Mouse (Mus musculus): ENCODE data around the gene Lrrc36. TPM values are rescaled to one million over a fixed set of nuclear protein-coding genes. Genes with fewer than 3 reads are reported as not detected.
A peak's percentile ranks its signal among the peaks of the same experiment; 100 is the strongest.

The Lrrc36 gene
- polyA plus RNA-seq, 1 experiment from 2014 or later: 3.0 TPM

DNA sequence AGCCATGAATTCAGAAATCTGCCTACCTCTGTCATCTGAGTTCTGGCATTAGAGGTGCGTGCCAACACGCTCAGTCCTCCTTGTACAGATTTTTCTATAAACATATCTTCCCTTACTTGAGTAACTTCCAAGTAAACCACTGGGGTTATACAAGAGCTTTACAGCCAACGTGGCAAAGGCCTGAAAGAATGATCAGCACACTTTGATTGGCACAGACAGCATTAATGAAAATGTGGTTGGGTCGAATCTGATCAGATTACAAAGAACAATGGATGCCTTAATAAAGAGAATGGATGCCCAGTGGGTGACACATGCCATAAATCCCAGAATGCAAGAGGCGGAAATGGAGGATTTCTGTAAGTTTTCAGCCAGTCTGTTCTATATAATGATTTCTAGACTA, 22.8 kb downstream of the Lrrc36 start:
- no peak overlapping the region for H3K4me3 ChIP-seq (ENCODE audit: low read depth, low read length)
- H3K27ac ChIP-seq (ENCODE audit: low read depth, low read length): no peak overlapping the region
- no peaks in the 10 kb centered on the region for H3K27me3 ChIP-seq (ENCODE audit: control insufficient read depth, insufficient read depth, low read length)
- no peak overlapping the region for H3K4me2 ChIP-seq (replicated peaks; ENCODE audit: low read depth, low read length)
- H3K9me3 ChIP-seq (ENCODE audit: control insufficient read depth, low read length): no peaks in the 10 kb centered on the region
- 79% methylated on average over 5 of the region's 5 CpGs for WGBS
- DNase-seq (ENCODE audit: low spot score) (no peak), ATAC-seq (ENCODE audit: low FRiP score) (no peak)
- no peaks in the 10 kb centered on the region; the same call in 1 of the 2 replicates for H3K4me1 ChIP-seq (replicated peaks; ENCODE audit: control insufficient read depth, insufficient read depth, low read length)
- no peaks in the 10 kb centered on the region for H3K36me3 ChIP-seq (ENCODE audit: control insufficient read depth, insufficient read depth, low read length)
- H3K9ac ChIP-seq (ENCODE audit: low read depth, low read length): no peak overlapping the region

DNA sequence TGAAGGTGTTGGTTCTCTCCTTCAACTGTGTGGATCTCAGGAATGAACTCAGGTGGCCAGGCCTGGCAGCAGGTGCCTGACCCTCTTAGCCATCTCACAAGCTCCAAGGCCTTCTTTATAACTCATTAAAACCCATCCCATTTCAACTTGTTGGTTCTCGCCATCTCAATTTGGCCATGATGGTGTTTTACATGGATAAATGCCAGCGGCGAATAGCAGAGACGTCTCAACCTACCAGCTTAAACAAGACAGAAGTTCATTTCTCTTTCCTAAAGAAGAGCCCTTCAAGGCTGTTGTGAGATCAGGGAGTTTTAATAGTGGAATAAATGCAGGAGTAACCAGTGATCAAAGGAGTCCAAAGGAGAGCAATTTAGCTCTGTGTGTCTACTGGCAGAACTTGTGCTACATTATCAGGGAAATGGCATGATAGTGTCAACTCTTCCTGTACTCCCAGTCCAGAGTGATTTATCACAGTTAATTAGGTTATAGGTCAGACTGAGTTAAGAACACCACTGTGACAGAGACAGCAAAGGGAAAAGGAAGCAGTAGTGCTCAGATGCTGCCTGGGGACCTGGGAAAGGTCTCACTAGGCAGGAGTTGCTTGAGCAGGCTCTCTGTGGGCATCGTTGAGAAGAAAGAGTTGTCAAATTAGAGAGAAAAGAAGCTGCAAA, 23.8 kb downstream of the Lrrc36 start:
- no peak overlapping the region for H3K9ac ChIP-seq (ENCODE audit: low read depth, low read length)
- H3K27me3 ChIP-seq (ENCODE audit: control insufficient read depth, insufficient read depth, low read length): no peaks in the 10 kb centered on the region
- no peak for DNase-seq (ENCODE audit: low spot score)
- H3K36me3 ChIP-seq (ENCODE audit: control insufficient read depth, insufficient read depth, low read length): no peaks in the 10 kb centered on the region
- H3K27ac ChIP-seq (ENCODE audit: low read depth, low read length): no peak overlapping the region
- no peak overlapping the region for H3K4me2 ChIP-seq (replicated peaks; ENCODE audit: low read depth, low read length)
- H3K9me3 ChIP-seq (ENCODE audit: control insufficient read depth, low read length): no peaks in the 10 kb centered on the region
- no peaks in the 10 kb centered on the region; the same call in 1 of the 2 replicates for H3K4me1 ChIP-seq (replicated peaks; ENCODE audit: control insufficient read depth, insufficient read depth, low read length)
- no peak overlapping the region for H3K4me3 ChIP-seq (ENCODE audit: low read depth, low read length)
- WGBS: 89% methylated on average over 5 of the region's 5 CpGs
- no peak for ATAC-seq (ENCODE audit: low FRiP score)

DNA sequence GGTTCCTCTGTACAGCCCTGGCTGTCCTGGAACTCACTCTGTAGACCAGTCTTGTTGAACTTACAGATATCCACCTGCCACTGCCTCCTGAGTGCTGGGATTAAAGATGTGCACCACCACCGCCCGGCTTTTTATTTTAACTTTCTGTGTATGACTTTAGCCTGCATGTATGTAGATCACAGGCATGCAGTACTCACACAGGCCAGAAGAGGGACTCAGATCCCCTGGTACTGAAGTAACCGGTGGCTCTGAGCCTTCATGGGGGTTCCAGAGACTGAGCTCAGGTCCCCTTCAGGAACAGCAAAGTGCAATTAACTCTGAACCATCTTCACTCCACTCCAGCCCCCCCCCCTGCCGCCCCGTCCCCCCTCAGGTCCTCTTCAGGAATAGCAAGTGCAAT, 25.5 kb downstream of the Lrrc36 start:
- Histone ChIP-seq H3K4me3 (ENCODE audit: low read depth, low read length) (no peak overlapping the region), H3K27ac (ENCODE audit: low read depth, low read length) (no peak overlapping the region), H3K9me3 (ENCODE audit: control insufficient read depth, low read length) (no peaks in the 10 kb centered on the region), H3K27me3 (ENCODE audit: control insufficient read depth, insufficient read depth, low read length) (no peaks in the 10 kb centered on the region), H3K36me3 (ENCODE audit: control insufficient read depth, insufficient read depth, low read length) (no peaks in the 10 kb centered on the region), H3K4me1 (replicated peaks; ENCODE audit: control insufficient read depth, insufficient read depth, low read length) (no peaks in the 10 kb centered on the region), H3K4me2 (replicated peaks; ENCODE audit: low read depth, low read length) (no peak overlapping the region), H3K9ac (ENCODE audit: low read depth, low read length) (no peak overlapping the region)
- 38% methylated on average over 5 of the region's 5 CpGs for WGBS
- ATAC-seq (ENCODE audit: low FRiP score) (peak; percentile 53), DNase-seq (ENCODE audit: low spot score) (peak; percentile 69)

DNA sequence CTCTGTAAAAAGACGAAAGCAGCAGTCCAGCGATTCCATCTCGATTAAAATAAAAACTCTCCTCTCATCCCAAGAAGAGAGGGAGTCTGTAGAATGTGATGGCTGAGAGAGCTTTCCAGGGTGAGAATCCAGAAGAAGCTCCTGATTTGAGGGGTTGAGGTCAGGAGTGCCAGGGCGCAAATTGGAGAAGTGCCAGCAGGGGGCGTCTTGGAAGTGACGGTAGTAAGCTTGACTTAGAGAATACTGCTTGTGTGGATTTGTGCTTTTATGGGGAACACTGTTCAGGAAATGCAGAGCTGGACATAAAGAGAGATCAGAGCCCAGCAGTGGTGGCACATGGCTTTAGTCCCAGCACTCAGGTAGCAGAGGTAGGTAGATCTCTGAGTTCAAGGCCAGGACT, 28.1 kb downstream of the Lrrc36 start:
- Histone ChIP-seq H3K4me1 (replicated peaks; ENCODE audit: control insufficient read depth, insufficient read depth, low read length) (0 out of 2 replicates have a peak, but pooled peaks cover 3% of the 10 kb centered on the region), H3K9me3 (ENCODE audit: control insufficient read depth, low read length) (no peaks in the 10 kb centered on the region), H3K27ac (ENCODE audit: low read depth, low read length) (no peak overlapping the region), H3K4me3 (ENCODE audit: low read depth, low read length) (no peak overlapping the region), H3K36me3 (ENCODE audit: control insufficient read depth, insufficient read depth, low read length) (no peaks in the 10 kb centered on the region), H3K4me2 (replicated peaks; ENCODE audit: low read depth, low read length) (no peak overlapping the region), H3K27me3 (ENCODE audit: control insufficient read depth, insufficient read depth, low read length) (no peaks in the 10 kb centered on the region), H3K9ac (ENCODE audit: low read depth, low read length) (no peak overlapping the region)
- ATAC-seq (ENCODE audit: low FRiP score) (no peak; the same call in 1 of the 2 replicates), DNase-seq (ENCODE audit: low spot score) (peak; percentile 87)
- 9% methylated on average over 6 of the region's 6 CpGs for WGBS

GRCm38 (mm10) chr8:105442661-105443060, 29.3 kb downstream of the Lrrc36 start:
- H3K4me2 ChIP-seq (replicated peaks; ENCODE audit: low read depth, low read length): no peak overlapping the region
- no peak for ATAC-seq (ENCODE audit: low FRiP score)
- no peaks in the 10 kb centered on the region for H3K27me3 ChIP-seq (ENCODE audit: control insufficient read depth, insufficient read depth, low read length)
- no peaks in the 10 kb centered on the region for H3K36me3 ChIP-seq (ENCODE audit: control insufficient read depth, insufficient read depth, low read length)
- H3K9me3 ChIP-seq (ENCODE audit: control insufficient read depth, low read length): no peaks in the 10 kb centered on the region
- no peak overlapping the region for H3K4me3 ChIP-seq (ENCODE audit: low read depth, low read length)
- no peak overlapping the region for H3K27ac ChIP-seq (ENCODE audit: low read depth, low read length)
- H3K9ac ChIP-seq (ENCODE audit: low read depth, low read length): no peak overlapping the region
- DNase-seq (ENCODE audit: low spot score): no peak
- WGBS: 89% methylated on average over 5 of the region's 5 CpGs
- H3K4me1 ChIP-seq (replicated peaks; ENCODE audit: control insufficient read depth, insufficient read depth, low read length): 0 out of 2 replicates have a peak, but pooled peaks cover 3% of the 10 kb centered on the region

GRCm38 (mm10) chr8:105445296-105446126, 32.1 kb downstream of the Lrrc36 start:
- no peaks in the 10 kb centered on the region for H3K27me3 ChIP-seq (ENCODE audit: control insufficient read depth, insufficient read depth, low read length)
- H3K4me1 ChIP-seq (replicated peaks; ENCODE audit: control insufficient read depth, insufficient read depth, low read length): 0 out of 2 replicates have a peak, but pooled peaks cover 3% of the 10 kb centered on the region
- H3K4me2 ChIP-seq (replicated peaks; ENCODE audit: low read depth, low read length): peak overlapping the region; percentile 21; the same call in 1 of the 2 replicates
- H3K27ac ChIP-seq (ENCODE audit: low read depth, low read length): peak overlapping the region; percentile 79
- DNase-seq (ENCODE audit: low spot score): peak; percentile 81
- no peaks in the 10 kb centered on the region for H3K36me3 ChIP-seq (ENCODE audit: control insufficient read depth, insufficient read depth, low read length)
- no peak overlapping the region for H3K4me3 ChIP-seq (ENCODE audit: low read depth, low read length)
- no peaks in the 10 kb centered on the region for H3K9me3 ChIP-seq (ENCODE audit: control insufficient read depth, low read length)
- ATAC-seq (ENCODE audit: low FRiP score): peak; percentile 93
- peak overlapping the region; percentile 4; the same call in 1 of the 2 replicates for H3K9ac ChIP-seq (ENCODE audit: low read depth, low read length)
- WGBS: 21% methylated on average over 11 of the region's 11 CpGs

DNA sequence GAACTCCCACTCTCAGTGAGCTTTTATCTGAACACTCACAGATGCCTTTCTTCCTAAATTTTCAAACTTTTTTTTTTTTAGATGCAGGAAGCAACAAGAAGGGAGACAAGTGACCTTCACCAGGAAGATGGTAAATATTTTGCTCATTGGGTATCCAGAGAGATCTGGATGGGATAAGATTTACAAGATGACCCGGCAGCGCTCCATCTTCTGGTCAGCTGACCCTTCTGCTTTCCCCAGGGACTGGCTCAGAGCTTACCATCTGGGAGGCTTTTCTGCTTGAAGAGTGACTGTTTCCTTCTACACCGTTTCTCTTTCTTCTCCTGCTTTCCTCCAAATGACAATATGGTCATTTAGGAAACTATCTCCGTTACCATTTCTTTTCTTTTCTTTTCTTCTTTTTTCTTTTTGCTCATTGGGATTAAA, 32.8 kb downstream of the Lrrc36 start:
- 0 out of 2 replicates have a peak, but pooled peaks cover 3% of the 10 kb centered on the region for H3K4me1 ChIP-seq (replicated peaks; ENCODE audit: control insufficient read depth, insufficient read depth, low read length)
- DNase-seq (ENCODE audit: low spot score): peak; percentile 80
- H3K9ac ChIP-seq (ENCODE audit: low read depth, low read length): no peak overlapping the region
- no peaks in the 10 kb centered on the region for H3K9me3 ChIP-seq (ENCODE audit: control insufficient read depth, low read length)
- H3K36me3 ChIP-seq (ENCODE audit: control insufficient read depth, insufficient read depth, low read length): no peaks in the 10 kb centered on the region
- WGBS: 7% methylated on average over 4 of the region's 4 CpGs
- peak; percentile 71; the same call in 1 of the 2 replicates for ATAC-seq (ENCODE audit: low FRiP score)
- H3K27ac ChIP-seq (ENCODE audit: low read depth, low read length): peak overlapping the region; percentile 79
- no peak overlapping the region for H3K4me3 ChIP-seq (ENCODE audit: low read depth, low read length)
- no peaks in the 10 kb centered on the region for H3K27me3 ChIP-seq (ENCODE audit: control insufficient read depth, insufficient read depth, low read length)
- no peak overlapping the region for H3K4me2 ChIP-seq (replicated peaks; ENCODE audit: low read depth, low read length)

DNA sequence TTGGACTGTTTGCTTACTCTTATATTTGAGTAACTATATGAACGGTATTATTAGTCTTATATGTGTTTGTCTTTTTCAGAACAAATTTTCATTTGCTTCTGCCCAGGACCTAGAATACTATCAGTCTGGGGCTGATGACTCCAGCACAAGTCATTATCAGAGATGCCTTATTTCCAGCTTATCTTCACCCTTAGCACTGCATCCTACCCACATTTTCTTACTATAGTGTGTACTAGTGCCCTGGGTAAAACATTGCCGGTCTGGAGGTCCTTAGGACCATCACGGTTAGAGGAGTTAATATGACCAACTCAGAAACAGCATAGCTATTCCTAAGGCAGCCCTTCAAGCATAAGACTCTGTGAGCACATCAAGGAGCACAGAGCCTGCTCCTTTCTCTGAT, 34.8 kb downstream of the Lrrc36 start:
- Histone ChIP-seq H3K4me3 (ENCODE audit: low read depth, low read length) (no peak overlapping the region), H3K36me3 (ENCODE audit: control insufficient read depth, insufficient read depth, low read length) (no peaks in the 10 kb centered on the region), H3K4me1 (replicated peaks; ENCODE audit: control insufficient read depth, insufficient read depth, low read length) (0 out of 2 replicates have a peak, but pooled peaks cover 3% of the 10 kb centered on the region), H3K4me2 (replicated peaks; ENCODE audit: low read depth, low read length) (no peak overlapping the region), H3K27me3 (ENCODE audit: control insufficient read depth, insufficient read depth, low read length) (no peaks in the 10 kb centered on the region), H3K9ac (ENCODE audit: low read depth, low read length) (no peak overlapping the region), H3K9me3 (ENCODE audit: control insufficient read depth, low read length) (no peaks in the 10 kb centered on the region), H3K27ac (ENCODE audit: low read depth, low read length) (no peak overlapping the region)
- WGBS: 93% methylated on average over 3 of the region's 3 CpGs
- ATAC-seq (ENCODE audit: low FRiP score) (no peak), DNase-seq (ENCODE audit: low spot score) (no peak)

Data from hindbrain, embryonic 11.5 days (tissue).